Mouse (Mus musculus) ES-E14 (cell line): Measurements from ENCODE around the gene Inpp5e.

ENCODE experiments used
- CHD2 ChIP-seq: IDR thresholded peaks from 2 replicates; pipeline ENCODE4 v1.6.1; 2014; ENCODE audit warnings: mild to moderate bottlenecking, low read depth, low read length, inconsistent platforms
- HCFC1 ChIP-seq: IDR thresholded peaks from 2 replicates; pipeline ENCODE4 v1.6.1; 2012; ENCODE audit warnings: low read length, inconsistent platforms, borderline replicate concordance; ENCODE audit not compliant: insufficient read depth
- MAFK ChIP-seq: IDR thresholded peaks from 2 replicates; pipeline ENCODE4 v1.6.1; 2014; ENCODE audit warnings: mild to moderate bottlenecking, low read depth, low read length, inconsistent platforms; ENCODE audit not compliant: insufficient read depth
- ZC3H11A ChIP-seq: IDR thresholded peaks from 2 replicates; pipeline ENCODE4 v1.6.1; 2012; ENCODE audit warnings: low read depth, mild to moderate bottlenecking, inconsistent platforms, low read length, borderline replicate concordance
- ZNF384 ChIP-seq: IDR thresholded peaks from 2 replicates; pipeline ENCODE4 v1.6.1; 2012; ENCODE audit warnings: low read depth, low read length, inconsistent platforms

DNA sequence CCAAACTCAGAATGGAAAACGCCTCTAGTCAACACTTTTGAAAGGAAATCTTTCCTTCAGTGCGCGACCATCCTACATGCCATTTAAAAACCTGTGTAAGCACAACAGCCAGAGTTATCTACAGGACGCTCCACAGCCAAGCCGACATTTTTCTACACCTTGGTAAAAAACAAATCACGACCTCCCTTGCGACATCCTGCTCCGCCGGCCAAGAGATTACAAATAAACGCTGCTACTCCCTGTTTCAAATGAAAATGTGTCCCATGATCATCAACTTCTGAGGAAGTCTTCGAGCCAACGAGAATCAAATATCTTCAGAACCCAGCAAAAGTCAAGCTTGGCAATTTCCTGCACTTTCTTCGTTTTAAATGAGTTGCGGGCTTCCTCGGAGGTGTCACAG, 35.4 kb upstream of the Inpp5e start:
- TF ChIP-seq HCFC1 (no peak), ZC3H11A (no peak), MAFK (no peak), CHD2 (no peak), ZNF384 (no peak)
